Comparison of ENCODE assay signal across 17 mouse cellular contexts in the genomic region with DNA sequence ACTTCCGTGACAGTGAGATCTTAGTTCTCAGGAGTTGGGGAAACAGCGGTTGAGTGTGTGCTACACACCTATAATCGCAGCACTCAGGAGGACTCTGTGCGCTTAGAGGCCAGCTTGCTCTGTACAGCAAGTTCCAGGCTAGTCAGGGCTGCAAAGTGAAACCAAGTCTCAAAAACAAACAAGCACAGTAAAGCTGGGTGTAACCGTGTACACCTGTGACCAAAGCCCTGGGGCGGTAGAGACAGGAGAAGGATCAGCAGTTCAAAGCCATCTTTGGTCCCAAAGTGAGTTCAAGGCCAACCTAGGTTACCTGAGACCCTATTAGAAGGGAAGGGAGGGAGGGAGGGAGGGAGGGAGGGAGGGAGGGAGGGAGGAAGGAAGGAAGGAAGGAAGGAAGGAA.
"Had no signal": no experiment of that assay in that cellular context is flagged by ENCODE, and none has a peak within 500 bp of the region (broad histone marks: within the 10 kb centered on the region; RNA-seq: fewer than 3 reads in every experiment).

No protein-coding gene starts in this region.

- H3K27me3 ChIP-seq: megakaryocyte, embryonic 14.5 days; midbrain, embryonic 13.5 days; midbrain, embryonic 15.5 days; neural tube, embryonic 13.5 days; neural tube, embryonic 15.5 days had no signal

- ATAC-seq: midbrain, embryonic 13.5 days; midbrain, embryonic 15.5 days had no signal

- H3K4me1 ChIP-seq: midbrain, embryonic 13.5 days; midbrain, embryonic 15.5 days; neural tube, embryonic 13.5 days; neural tube, embryonic 15.5 days had no signal

- H3K4me2 ChIP-seq: lung, embryonic 14.5 days; midbrain, embryonic 11.5 days; midbrain, embryonic 13.5 days; midbrain, embryonic 15.5 days; neural tube, embryonic 13.5 days; neural tube, embryonic 15.5 days had no signal

- H3K9ac ChIP-seq: liver, embryonic 14.5 days; lung, embryonic 14.5 days; midbrain, embryonic 13.5 days; midbrain, embryonic 15.5 days; neural tube, embryonic 13.5 days; neural tube, embryonic 15.5 days had no signal

- H3K36me3 ChIP-seq: midbrain, embryonic 13.5 days; midbrain, embryonic 15.5 days; neural tube, embryonic 13.5 days; neural tube, embryonic 15.5 days had no signal

- H3K4me3 ChIP-seq: megakaryocyte, embryonic 14.5 days; midbrain, embryonic 13.5 days; midbrain, embryonic 15.5 days; myocyte; neural tube, embryonic 13.5 days; neural tube, embryonic 15.5 days had no signal

- H3K27ac ChIP-seq: liver, embryonic 14.5 days; macrophage; midbrain, embryonic 13.5 days; midbrain, embryonic 15.5 days; neural tube, embryonic 13.5 days; neural tube, embryonic 15.5 days had no signal

- H3K9me3 ChIP-seq: midbrain, embryonic 15.5 days; neural tube, embryonic 15.5 days had no signal

- DNase-seq: lung, adult 18-20 months; lung, embryonic 14.5 days; lung, postnatal 10 days; right cerebral cortex, postnatal 14 days; spleen, adult 18-20 months; thymus, adult 2 months; thymus, postnatal 25 days; thymus, postnatal 4 days had no signal
